Mouse (Mus musculus) neutrophil, adult 59 days (primary cell): ENCODE measurements around the gene Mief1. TPM values are rescaled to one million over a fixed set of nuclear protein-coding genes. Genes with fewer than 3 reads are reported as not detected.

Experiments
- total RNA-seq, 2 experiments: library from RNA; stranded (reverse); gene quantifications; 1 replicate in 1 of 2; 2 replicates in 1 of 2; pipeline ENCODE4 v1.2.4; 2023

Mief1 gene
- 10 to 100 TPM; 25.0 to 29.7 TPM for total RNA-seq

DNA sequence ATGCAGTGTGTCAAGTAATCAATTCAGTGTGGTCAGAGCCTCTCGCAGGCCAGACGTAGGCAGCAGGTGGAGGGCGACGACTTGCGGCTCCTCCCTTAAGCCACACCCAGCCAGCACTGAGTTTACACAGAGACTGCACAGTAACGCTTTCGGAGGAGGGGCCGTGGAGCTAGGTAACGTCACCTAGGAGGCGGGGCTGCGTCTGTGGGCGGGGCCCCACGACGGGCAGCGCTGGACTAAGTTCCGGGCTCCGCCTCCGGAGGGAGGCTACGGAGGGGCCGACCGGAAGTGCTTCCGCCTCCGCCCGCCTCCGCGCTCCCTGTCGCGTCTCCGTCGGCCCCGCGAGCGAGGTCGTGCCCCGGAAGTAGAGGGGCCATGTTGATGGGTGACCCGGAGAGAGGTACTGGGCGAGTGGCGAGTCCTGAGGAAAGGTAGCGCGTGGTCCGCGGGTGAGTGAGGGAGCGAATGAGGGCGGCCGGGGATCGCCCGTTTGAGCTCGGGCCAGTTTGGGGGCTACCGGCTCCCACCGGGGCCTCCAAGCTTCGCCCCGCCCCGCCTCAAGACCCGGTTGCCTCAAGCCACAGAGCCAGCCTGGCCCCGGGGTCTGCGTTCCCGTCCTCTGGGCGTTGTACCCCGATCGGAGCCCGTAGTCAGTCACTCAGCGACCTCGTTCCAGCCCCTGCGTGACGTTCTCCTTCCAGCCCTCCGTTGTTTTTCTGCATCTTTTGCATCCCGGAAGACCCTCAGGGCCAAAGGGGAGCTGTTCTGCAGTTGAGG is at the start of gene Mief1:
Gene Mief1, plus strand, starts transcription at position 286 of the 777 bp plus-strand sequence.

DNA sequence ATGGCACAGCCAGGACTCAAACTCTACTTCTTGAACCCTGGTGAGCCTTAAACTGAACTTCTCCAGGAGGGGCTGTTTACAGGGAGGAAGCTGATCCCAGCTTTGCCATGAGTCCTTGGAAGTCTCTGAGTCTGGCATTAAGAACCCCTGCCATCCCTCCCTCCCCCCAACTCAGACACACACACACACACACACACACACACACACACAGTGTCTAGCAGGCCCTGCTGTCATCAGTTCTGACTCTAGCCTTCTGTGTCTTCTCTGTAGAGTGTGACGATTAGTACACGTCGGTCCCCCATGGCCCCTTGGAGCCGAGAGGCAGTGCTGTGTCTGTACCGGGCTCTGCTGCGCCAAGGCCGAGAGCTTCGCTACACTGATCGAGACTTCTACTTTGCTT is 1.7 kb downstream of the Mief1 start, which contains the start of gene AC140267.1:
Gene AC140267.1, plus strand, starts transcription at position 301 of the 400 bp plus-strand sequence.

DNA sequence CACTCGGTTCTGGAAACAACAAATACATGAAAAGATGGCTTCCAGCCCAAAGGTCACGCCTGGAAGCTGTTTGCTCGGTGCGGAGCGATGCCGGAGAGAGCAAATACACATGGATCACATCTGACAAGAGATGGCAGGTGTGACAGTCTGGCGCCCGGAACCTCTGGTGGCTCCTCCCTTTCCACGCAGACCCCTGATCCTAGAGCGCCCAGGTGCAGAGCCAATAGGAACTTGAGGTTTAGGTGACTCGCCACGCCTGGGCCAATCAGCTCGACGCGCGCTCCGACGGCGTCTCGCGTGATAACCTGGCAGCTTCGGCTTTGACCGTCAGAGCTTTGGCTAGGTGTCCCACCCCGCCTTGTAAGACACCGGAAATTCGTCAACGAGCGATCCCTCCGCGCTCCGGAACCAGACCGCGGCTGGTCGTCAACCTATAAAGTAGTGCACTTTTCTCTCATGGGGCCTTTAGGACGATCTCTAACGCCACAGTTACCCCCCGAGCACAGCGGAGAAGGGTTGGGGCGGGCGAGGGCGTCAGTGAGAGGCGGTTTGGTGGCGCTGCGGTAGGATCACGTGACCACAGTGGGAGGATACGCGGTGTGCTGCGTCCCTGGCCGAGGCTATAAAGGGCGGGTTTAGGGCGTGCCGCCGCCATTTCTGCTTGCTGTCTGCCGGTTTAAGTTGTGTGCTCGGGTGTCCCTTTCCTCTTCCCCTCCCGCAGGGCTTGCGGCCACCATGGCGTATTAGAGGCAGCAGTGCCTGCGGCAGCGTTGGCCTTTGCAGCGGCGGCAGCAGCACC is 21.2 kb downstream of the Mief1 start, which contains the start of gene Atf4:
Gene Atf4, plus strand, starts transcription at position 338 of the 799 bp plus-strand sequence.

GRCm38 (mm10) chr15:80263610-80264575 is 30.1 kb downstream of the Mief1 start, which contains the start of gene Rps19bp1:
Gene Rps19bp1 (minus strand): TSS chr15:80264315.

DNA sequence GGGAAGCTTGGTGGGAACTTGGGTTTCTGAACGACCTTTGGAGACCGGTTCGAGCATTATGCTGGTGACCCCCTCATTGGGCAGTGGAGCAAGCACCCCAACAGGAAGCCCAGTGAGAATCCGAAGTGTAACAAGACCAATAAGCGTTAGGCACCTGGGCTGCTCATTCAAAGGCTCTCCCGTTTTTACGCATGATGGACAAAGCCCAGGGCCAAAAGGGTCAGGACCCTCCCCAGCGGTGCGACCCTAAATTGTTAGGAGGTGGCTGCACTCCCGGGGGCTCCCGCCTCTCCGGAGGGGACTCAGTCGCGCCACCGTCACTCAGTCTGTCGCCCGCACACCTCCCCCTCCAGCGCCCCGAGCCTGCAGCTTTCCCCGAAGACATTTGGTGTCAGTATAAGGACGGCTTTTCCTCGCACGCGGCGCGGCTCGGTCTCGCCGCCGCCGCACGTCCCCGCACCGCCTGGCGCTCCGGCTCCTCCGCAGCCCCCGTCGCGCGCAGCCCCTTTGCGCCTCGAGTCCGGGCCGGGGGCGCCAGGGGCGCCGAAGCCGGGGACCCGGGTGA is 53.1 kb downstream of the Mief1 start, which contains the start of gene Cacna1i:
Gene Cacna1i, plus strand, starts transcription at position 388 of the 565 bp plus-strand sequence.

Other genes with a start within 250 kb of the Mief1 start
- under 1 TPM; 0.60 to 0.90 TPM for gene Pdgfb, start 219.0 kb upstream of the Mief1 start, total RNA-seq
- gene Syngr1, start 142.7 kb upstream of the Mief1 start, total RNA-seq = 1 to 10 TPM; 3.3 to 6.0 TPM
- 100 to 1,000 TPM; 346 to 361 TPM for gene Rpl3, start 142.2 kb upstream of the Mief1 start, total RNA-seq
- 10 to 100 TPM; 19.7 to 25.3 TPM for gene Tab1, start 100.9 kb upstream of the Mief1 start, total RNA-seq
- gene Mgat3, start 60.3 kb upstream of the Mief1 start, total RNA-seq = not detected
- gene AC140267.1, start 1.8 kb downstream of the Mief1 start, total RNA-seq = not detected
- gene Atf4, start 21.2 kb downstream of the Mief1 start, total RNA-seq = 100 to 1,000 TPM; 332 to 362 TPM
- gene Rps19bp1, start 30.3 kb downstream of the Mief1 start, total RNA-seq = 10 to 100 TPM; 11.6 to 12.7 TPM
- under 1 TPM; 0.04 to 0.11 TPM for gene Cacna1i, start 53.2 kb downstream of the Mief1 start, total RNA-seq